Mouse (Mus musculus) B cell, adult 67 days (primary cell): Measurements from ENCODE around the gene Kif2c. TPM values are rescaled to one million over a fixed set of nuclear protein-coding genes. Genes with fewer than 3 reads are reported as not detected.

Experiments
- total RNA-seq, 2 experiments: library from RNA; stranded (reverse); gene quantifications; 4 replicates each; pipeline ENCODE4 v1.2.4; 2023

The Kif2c gene
- total RNA-seq, result under 1 TPM; 0.36 to 0.87 TPM

GRCm38 (mm10) chr4:117181863-117182758 is at the start of gene Kif2c:
Gene Kif2c, minus strand, starts transcription at chr4:117182639.

GRCm38 (mm10) chr4:117155792-117156355 is 26.6 kb downstream of the Kif2c start, which contains the start of gene Rps8:
Gene Rps8, minus strand, starts transcription at chr4:117156243.

GRCm38 (mm10) chr4:117133817-117134600 is 48.4 kb downstream of the Kif2c start, which contains the start of gene Plk3:
Gene Plk3, minus strand, starts transcription at chr4:117133963.

GRCm38 (mm10) chr4:117126675-117127290 is 55.7 kb downstream of the Kif2c start, which contains the start of gene Tctex1d4:
Gene Tctex1d4, plus strand, starts transcription at chr4:117126794.

GRCm38 (mm10) chr4:117125348-117125909 is 57.0 kb downstream of the Kif2c start, which contains the start of gene Btbd19:
Gene Btbd19, minus strand, starts transcription at chr4:117125725.

Other genes with a start within 250 kb of the Kif2c start
- 10 to 100 TPM; 52.1 to 57.3 TPM for gene Urod, start 188.2 kb downstream of the Kif2c start, total RNA-seq
- gene Hectd3, start 187.3 kb downstream of the Kif2c start, total RNA-seq, result 10 to 100 TPM; 48.4 to 52.1 TPM
- gene Eif2b3, start 163.2 kb downstream of the Kif2c start, total RNA-seq, result 10 to 100 TPM; 29.2 to 32.0 TPM
- under 1 TPM in 1 of 2 experiments, not detected in 1; 0.32 TPM for gene Ptch2, start 86.6 kb downstream of the Kif2c start, total RNA-seq
- gene Btbd19, start 56.9 kb downstream of the Kif2c start, total RNA-seq, result 10 to 100 TPM; 23.6 to 24.9 TPM
- gene Tctex1d4, start 55.8 kb downstream of the Kif2c start, total RNA-seq, result under 1 TPM in 1 of 2 experiments, not detected in 1; 0.58 TPM
- gene Plk3, start 48.7 kb downstream of the Kif2c start, total RNA-seq, result 10 to 100 TPM; 18.9 to 21.4 TPM
- gene Rps8, start 26.4 kb downstream of the Kif2c start, total RNA-seq, result 1,000 to 10,000 TPM; 1,976 to 2,109 TPM
- gene Tmem53, start 69.3 kb upstream of the Kif2c start, total RNA-seq, result not detected
- gene Armh1, start 69.5 kb upstream of the Kif2c start, total RNA-seq, result not detected